ENCODE assay signal across 10 mouse cellular contexts in the genomic region with DNA sequence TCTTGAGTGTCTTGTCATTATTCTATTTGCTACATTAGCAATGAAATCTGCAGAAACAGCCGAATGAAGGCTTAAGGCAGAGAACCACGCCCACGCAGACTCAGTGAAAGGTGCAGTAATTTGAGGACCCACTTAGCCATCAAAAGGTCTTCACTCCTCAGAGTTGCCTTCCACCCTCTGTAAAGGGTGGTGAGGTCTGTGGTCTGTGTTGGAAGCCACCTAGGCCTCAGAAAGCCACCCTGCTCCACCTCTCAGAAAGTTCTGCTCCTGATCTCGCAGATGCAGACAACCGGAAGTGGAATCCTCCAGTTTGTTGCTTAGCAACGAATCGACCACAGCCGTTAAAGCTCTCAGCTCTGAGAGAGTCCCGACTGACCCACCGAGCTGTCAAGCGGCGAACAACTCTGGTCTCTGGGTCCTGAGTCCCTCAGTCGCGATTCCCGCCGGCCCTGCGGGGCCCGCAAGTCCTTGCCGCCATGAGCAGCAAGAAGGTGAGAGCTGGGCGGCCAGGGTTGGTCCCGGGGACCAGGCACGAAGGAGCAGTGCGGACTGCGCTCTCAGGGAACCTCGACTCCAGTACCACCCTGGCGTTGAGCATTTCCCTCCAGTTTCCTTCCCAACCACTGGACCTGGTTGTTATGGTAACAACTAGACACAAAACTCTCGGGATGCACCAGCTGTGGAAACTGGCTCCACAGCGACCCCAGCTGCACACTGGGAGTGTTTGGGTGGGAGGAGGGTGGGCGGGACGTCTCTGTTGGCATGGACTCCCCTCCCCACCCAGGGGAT. TPM values are rescaled to one million over a fixed set of nuclear protein-coding genes. Genes with fewer than 3 reads are reported as not detected.
DNase-seq lines count a peak whose midpoint lies in the region; ATAC-seq and TF ChIP-seq lines count a peak whose summit lies in the region.
"Had no signal": no experiment of that assay in that cellular context is flagged by ENCODE, and none has a peak within 500 bp of the region (broad histone marks: within the 10 kb centered on the region; RNA-seq: fewer than 3 reads in every experiment).

A gene (plus strand): TSS at position 456 of the 789 bp plus-strand sequence.

- H3K9me3 ChIP-seq in intestine, embryonic 15.5 days, result no peaks in the 10 kb centered on the region
- H3K9me3 ChIP-seq in midbrain, embryonic 11.5 days (ENCODE audit: control insufficient read depth, low read length), result no peaks in the 10 kb centered on the region
- H3K9me3 ChIP-seq in stomach, postnatal 0 days (ENCODE audit: control insufficient read depth, low read length), result no peaks in the 10 kb centered on the region

- no peak within 1 kb of the TSS for H3K27ac ChIP-seq in intestine, embryonic 15.5 days
- no peak within 1 kb of the TSS for H3K27ac ChIP-seq in midbrain, embryonic 11.5 days (ENCODE audit: low read depth, low read length)
- no peak within 1 kb of the TSS for H3K27ac ChIP-seq in stomach, postnatal 0 days (replicated peaks)

- DNase-seq in adrenal gland, postnatal 10 days, result peak; percentile 16
- no peak for DNase-seq in adrenal gland, postnatal 4 days (ENCODE audit: low spot score in 2 of 2)
- peak; percentile 21 for DNase-seq in ovary, postnatal 36 days (ENCODE audit: low spot score)
- no peak for DNase-seq in ovary, adult 18-20 months (ENCODE audit: low spot score)
- peak; percentile 94 for DNase-seq in midbrain, embryonic 11.5 days (ENCODE audit: low spot score, missing footprints)
- no peak for DNase-seq in stomach, postnatal 0 days (ENCODE audit: low spot score)
- DNase-seq in cerebellum, adult 8-10 months, result no peak

- WGBS in intestine, embryonic 15.5 days, result 11% methylated on average over 30 of the region's 30 CpGs
- 9% methylated on average over 30 of the region's 30 CpGs for WGBS in midbrain, embryonic 11.5 days
- 10% methylated on average over 30 of the region's 30 CpGs for WGBS in stomach, postnatal 0 days

- no peaks in the 10 kb centered on the region for H3K36me3 ChIP-seq in intestine, embryonic 15.5 days
- no peaks in the 10 kb centered on the region for H3K36me3 ChIP-seq in midbrain, embryonic 11.5 days (ENCODE audit: control insufficient read depth, insufficient read depth, low read length)
- no peaks in the 10 kb centered on the region for H3K36me3 ChIP-seq in stomach, postnatal 0 days (ENCODE audit: control insufficient read depth, insufficient read depth, low read length)

- peak within 1 kb of the TSS; percentile 50 for H3K9ac ChIP-seq in intestine, embryonic 15.5 days
- H3K9ac ChIP-seq in midbrain, embryonic 11.5 days (ENCODE audit: low read length), result peak within 1 kb of the TSS; percentile 59
- peak within 1 kb of the TSS; percentile 51 for H3K9ac ChIP-seq in stomach, postnatal 0 days (ENCODE audit: low read length)

- H3K4me1 ChIP-seq in intestine, embryonic 15.5 days (replicated peaks), result peaks cover 3% of the 10 kb centered on the region; the same call in 1 of the 2 replicates
- no peaks in the 10 kb centered on the region for H3K4me1 ChIP-seq in midbrain, embryonic 11.5 days (ENCODE audit: control insufficient read depth, insufficient read depth, low read length)
- no peaks in the 10 kb centered on the region for H3K4me1 ChIP-seq in stomach, postnatal 0 days (replicated peaks; ENCODE audit: control insufficient read depth, insufficient read depth)

- no peak for TF ChIP-seq EP300 in stomach, postnatal 0 days (optimal IDR thresholded peaks at IDR 0.05)

- no peaks in the 10 kb centered on the region for H3K27me3 ChIP-seq in intestine, embryonic 15.5 days (replicated peaks)
- H3K27me3 ChIP-seq in midbrain, embryonic 11.5 days (ENCODE audit: control insufficient read depth, insufficient read depth, low read length), result no peaks in the 10 kb centered on the region
- no peaks in the 10 kb centered on the region for H3K27me3 ChIP-seq in stomach, postnatal 0 days (ENCODE audit: control insufficient read depth, insufficient read depth, low read length)

- peak within 1 kb of the TSS; percentile 45 for H3K4me3 ChIP-seq in intestine, embryonic 15.5 days (replicated peaks)
- peak within 1 kb of the TSS; percentile 48 for H3K4me3 ChIP-seq in midbrain, embryonic 11.5 days (ENCODE audit: low read depth, low read length)
- H3K4me3 ChIP-seq in stomach, postnatal 0 days (ENCODE audit: low read depth, low read length), result peak within 1 kb of the TSS; percentile 39

- peak; percentile 69 for ATAC-seq in intestine, embryonic 15.5 days
- ATAC-seq in midbrain, embryonic 11.5 days (ENCODE audit: low FRiP score), result peak; percentile 86
- ATAC-seq in stomach, postnatal 0 days (ENCODE audit: low FRiP score, low TSS enrichment), result no peak

- H3K4me2 ChIP-seq in intestine, embryonic 15.5 days (replicated peaks), result peak within 1 kb of the TSS; percentile 91
- peak within 1 kb of the TSS; percentile 80 for H3K4me2 ChIP-seq in midbrain, embryonic 11.5 days
- H3K4me2 ChIP-seq in stomach, postnatal 0 days (replicated peaks; ENCODE audit: low read depth), result peak within 1 kb of the TSS; percentile 77

- TF ChIP-seq CTCF in stomach, postnatal 0 days (IDR thresholded peaks at IDR 0.05; ENCODE audit: low read depth), result peak; percentile 50

RNA-seq across cellular contexts. Expression of the gene that starts here (rescaled TPM):
- under 1 TPM; 0.09 to 0.12 TPM for total RNA-seq in adrenal gland, postnatal 10 days (2021)
- total RNA-seq in adrenal gland, postnatal 4 days (2021), result under 1 TPM; 0.39 to 0.48 TPM
- 0.01 and 0.03 TPM in 2 replicates for polyA plus RNA-seq in intestine, embryonic 15.5 days (2015; fragmentation: Nextera tagmentation; extraction: Ambion mirVana)
- polyA plus RNA-seq in midbrain, embryonic 11.5 days (2014; fragmentation: Nextera tagmentation; extraction: Ambion mirVana), result 0.18 and 0.19 TPM in 2 replicates
- 0.01 and 0.02 TPM in 2 replicates for polyA plus RNA-seq in stomach, postnatal 0 days (2015; fragmentation: Nextera tagmentation; extraction: Ambion mirVana)
- total RNA-seq: common myeloid progenitor, adult 5-6 weeks; neutrophil, adult 5-6 weeks had no signal

Comparison
In these comparisons a context has a peak if more than half of its experiments do, and no peak if none do; other contexts are left out.
1. Peak in DNase-seq in adrenal gland, postnatal 10 days; RNA of the gene not detected or under 1 TPM.
2. Peak in ATAC-seq, H3K4me3 ChIP-seq, H3K9ac ChIP-seq and H3K4me2 ChIP-seq in intestine, embryonic 15.5 days; RNA of the gene not detected or under 1 TPM.
3. Peak in DNase-seq, ATAC-seq, H3K4me3 ChIP-seq, H3K9ac ChIP-seq and H3K4me2 ChIP-seq in midbrain, embryonic 11.5 days; RNA of the gene not detected or under 1 TPM.